Mouse (Mus musculus) heart, postnatal 14 days (tissue): ENCODE results near the gene Ring1. TPM values are rescaled to one million over a fixed set of nuclear protein-coding genes. Genes with fewer than 3 reads are reported as not detected.

ENCODE experiments used
- DNase-seq, 2 experiments: peaks; one replicate each; pipeline ENCODE4 v3.0.0; 2021 to 2022
- intact Hi-C: fragments of 180-260 bp; cut with DNase I; formaldehyde crosslinking; loops from one replicate; pipeline ENCODE4 v1.15.1; 2025
- long read RNA-seq, 2 experiments: library from polyadenylated mRNA; stranded (forward); transcript quantifications; one replicate each; pipeline ENCODE4 v2.0.0; 2021
- total RNA-seq, 2 experiments: library from RNA; stranded (reverse); gene quantifications; 2 replicates each; pipeline ENCODE4 v1.2.3; 2021

The Ring1 gene
- 10 to 100 TPM; 12.2 to 14.6 TPM for total RNA-seq
- long read RNA-seq, experiment 1, transcript Ring1-201 (7 exons, 2,034 nt), result major isoform, 19 of 25 reads
- long read RNA-seq, experiment 1, partial matches to known transcripts, result 4 of 25 reads
- long read RNA-seq, experiment 1, other reads (novel, unspliced or antisense), result 2 of 25 reads
- long read RNA-seq, experiment 2, transcript Ring1-201 (7 exons, 2,034 nt), result major isoform, 18 of 28 reads
- long read RNA-seq, experiment 2, partial matches to known transcripts, result 6 of 28 reads
- long read RNA-seq, experiment 2, other reads (novel, unspliced or antisense), result 4 of 28 reads

GRCm38 (mm10) chr17:34024317-34024821 lies at the start of gene Ring1:
Ring1 (minus strand) TSS chr17:34024680.
- peak; percentile 89 to 90 for DNase-seq
- intact Hi-C loops, result loop anchor here (5.0 kb wide), 1 partner anchor 67 kb away; the partner anchor contains the start of genes Rps18 and Vps52

GRCm38 (mm10) chr17:34072091-34072490 lies 47.6 kb upstream of the Ring1 start:
- intact Hi-C loops, result no loop called here

GRCm38 (mm10) chr17:34068864-34069263 lies 44.4 kb upstream of the Ring1 start:
- intact Hi-C loops, result no loop called here
- no peak for DNase-seq

More at GRCm38 (mm10) chr17:34072091-34072490, 47.6 kb upstream of the Ring1 start:
- no peak for DNase-seq

GRCm38 (mm10) chr17:34057224-34057623 lies 32.7 kb upstream of the Ring1 start:
- intact Hi-C loops, result no loop called here
- DNase-seq, result no peak

- intact Hi-C loops, result no loop called here
- DNase-seq, result no peak
Observed at GRCm38 (mm10) chr17:34047404-34048050, 23.0 kb upstream of the Ring1 start.

GRCm38 (mm10) chr17:34045941-34046340 lies 21.5 kb upstream of the Ring1 start:
- intact Hi-C loops, result no loop called here
- DNase-seq, result no peak

GRCm38 (mm10) chr17:34039562-34040450 lies 15.3 kb upstream of the Ring1 start:
- peak; percentile 68 to 74 for DNase-seq
- intact Hi-C loops, result no loop called here

GRCm38 (mm10) chr17:34038878-34039561 lies 14.5 kb upstream of the Ring1 start, which contains the start of gene Col11a2:
Col11a2 (plus strand) TSS chr17:34039437.
- DNase-seq, result no peak
- intact Hi-C loops, result no loop called here

GRCm38 (mm10) chr17:34038440-34038839 lies 14.0 kb upstream of the Ring1 start:
- intact Hi-C loops, result no loop called here
- no peak for DNase-seq

GRCm38 (mm10) chr17:34037241-34037640 lies 12.8 kb upstream of the Ring1 start:
- DNase-seq, result no peak
- intact Hi-C loops, result no loop called here

- intact Hi-C loops, result no loop called here
- DNase-seq, result peak in 1 of 2 experiments; percentile 58
Observed at GRCm38 (mm10) chr17:34036647-34037046, 12.2 kb upstream of the Ring1 start.

GRCm38 (mm10) chr17:34035517-34035916 lies 11.0 kb upstream of the Ring1 start:
- intact Hi-C loops, result no loop called here
- no peak for DNase-seq

GRCm38 (mm10) chr17:34034064-34034463 lies 9.6 kb upstream of the Ring1 start:
- DNase-seq, result peak; percentile 69 to 80
- intact Hi-C loops, result loop anchor here (5.0 kb wide), 1 partner anchor 83 kb away; the partner anchor contains the start of gene H2-DMa

GRCm38 (mm10) chr17:34033441-34033840 lies 9.0 kb upstream of the Ring1 start:
- no peak for DNase-seq
- intact Hi-C loops, result loop anchor here (5.0 kb wide), 1 partner anchor 84 kb away; the partner anchor contains the start of gene H2-DMa

GRCm38 (mm10) chr17:34032806-34033205 lies 8.3 kb upstream of the Ring1 start:
- DNase-seq, result no peak
- intact Hi-C loops, result loop anchor here (5.0 kb wide), 1 partner anchor 84 kb away; the partner anchor contains the start of gene H2-DMa

- peak; percentile 76 to 78 for DNase-seq
- intact Hi-C loops, result loop anchor here (5.0 kb wide), 1 partner anchor 85 kb away; the partner anchor contains the start of gene H2-DMa
Observed at GRCm38 (mm10) chr17:34032174-34032632, 7.7 kb upstream of the Ring1 start.

GRCm38 (mm10) chr17:34031465-34032173 lies 7.1 kb upstream of the Ring1 start, which contains the start of the genes Slc39a7 and Rxrb:
Slc39a7 (minus strand) TSS chr17:34031682.
Rxrb (plus strand) TSS chr17:34031812.
- intact Hi-C loops, result loop anchor here (5.0 kb wide), 1 partner anchor 86 kb away; the partner anchor contains the start of gene H2-DMa

GRCm38 (mm10) chr17:34030861-34031326 lies 6.4 kb upstream of the Ring1 start:
- DNase-seq, result no peak
- intact Hi-C loops, result loop anchor here (5.0 kb wide), 1 partner anchor 86 kb away; the partner anchor contains the start of gene H2-DMa

More at GRCm38 (mm10) chr17:34031465-34032173, 7.1 kb upstream of the Ring1 start, which contains the start of the genes Slc39a7 and Rxrb:
- peak; percentile 100 for DNase-seq
